Mouse (Mus musculus) brain, embryonic 14.5 days (tissue): ENCODE measurements around the gene Pde4d.

Experiments
- CTCF ChIP-seq: fragments of 200-500 bp; IDR thresholded peaks from 2 replicates; pipeline ENCODE4 v1.5.1; 2012; ENCODE audit warnings: inconsistent platforms, mild to moderate bottlenecking, moderate library complexity, borderline replicate concordance; ENCODE audit not compliant: insufficient read depth, insufficient read length; ENCODE audit errors: extremely low read depth
- POLR2A ChIP-seq: fragments of 200-500 bp; IDR thresholded peaks from 2 replicates; pipeline ENCODE4 v1.6.1; 2012; ENCODE audit warnings: mild to moderate bottlenecking, inconsistent platforms, borderline replicate concordance; ENCODE audit not compliant: poor library complexity, insufficient read depth, insufficient read length, severe bottlenecking; ENCODE audit errors: extremely low read depth

DNA sequence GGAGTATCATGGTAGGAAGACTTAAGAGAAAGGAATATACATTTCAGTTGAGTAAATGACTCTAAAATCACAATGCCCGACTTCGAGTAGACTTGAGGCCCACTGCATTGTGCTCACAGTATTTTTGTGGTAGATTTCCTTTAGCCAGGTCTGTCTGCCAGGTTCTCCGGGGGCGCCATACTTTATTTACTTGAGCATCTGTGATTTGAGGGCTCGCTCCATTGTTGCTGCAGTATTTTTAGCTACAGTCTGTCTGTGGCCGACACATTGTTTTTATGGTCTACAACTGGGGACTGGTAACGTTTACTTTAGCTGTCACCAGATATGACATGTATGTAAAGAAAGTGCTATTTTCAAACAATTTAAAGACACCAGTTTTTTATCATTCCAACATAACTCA is 359.4 kb downstream of the Pde4d start:
- TF ChIP-seq CTCF: no peak
- TF ChIP-seq POLR2A: no peak
